Mouse (Mus musculus) stomach, postnatal 0 days (tissue): ENCODE data around the gene Cyb5b. TPM values are rescaled to one million over a fixed set of nuclear protein-coding genes. Genes with fewer than 3 reads are reported as not detected.
A peak's percentile ranks its signal among the peaks of the same experiment; 100 is the strongest.
"Not testable (repeated sequence)": the region's sequence is repeated elsewhere in the genome, so short reads cannot be mapped to it uniquely, and the experiment has no call there.

Experiments
- ATAC-seq: fragments of 200-750 bp; cut with Nextera tagmentation; 2 replicates; pipeline ENCODE4 v1.8.0; 2017; ENCODE audit not compliant: low FRiP score, low TSS enrichment
- DNase-seq: peaks from one replicate; pipeline ENCODE4 v3.0.0-alpha.2; 2016; ENCODE audit warnings: low spot score
- H3K27ac ChIP-seq: fragments of 300-500 bp; sonication (generic); replicated peaks from 2 replicates; pipeline ENCODE4 v1.5.1; 2014; ENCODE audit warnings: mild to moderate bottlenecking, control low read depth
- H3K27me3 ChIP-seq: fragments of 300-500 bp; sonication (generic); 2 replicates; pipeline ENCODE4 v1.6.1; 2014; ENCODE audit warnings: low read length; ENCODE audit not compliant: control insufficient read depth, insufficient read depth
- H3K36me3 ChIP-seq: fragments of 300-500 bp; sonication (generic); 2 replicates; pipeline ENCODE4 v1.6.1; 2014; ENCODE audit warnings: low read length, mixed read lengths; ENCODE audit not compliant: control insufficient read depth, insufficient read depth
- H3K4me1 ChIP-seq: fragments of 300-500 bp; sonication (generic); replicated peaks from 2 replicates; pipeline ENCODE4 v1.6.1; 2014; ENCODE audit warnings: antibody characterized with exemption; ENCODE audit not compliant: control insufficient read depth, insufficient read depth
- H3K4me2 ChIP-seq: fragments of 300-500 bp; sonication (generic); replicated peaks from 2 replicates; pipeline ENCODE4 v1.6.1; 2014; ENCODE audit warnings: low read depth, mild to moderate bottlenecking, control low read depth, moderate library complexity
- H3K4me3 ChIP-seq: fragments of 300-500 bp; sonication (generic); 2 replicates; pipeline ENCODE4 v1.5.1; 2014; ENCODE audit warnings: low read depth, low read length, control low read depth
- H3K9ac ChIP-seq: fragments of 300-500 bp; sonication (generic); 2 replicates; pipeline ENCODE4 v1.6.1; 2014; ENCODE audit warnings: mild to moderate bottlenecking, low read length, control low read depth, mixed read lengths
- H3K9me3 ChIP-seq: fragments of 300-500 bp; sonication (generic); 2 replicates; pipeline ENCODE4 v1.6.1; 2016; ENCODE audit warnings: low read length; ENCODE audit not compliant: control insufficient read depth
- CTCF ChIP-seq: IDR thresholded peaks from 2 replicates; pipeline ENCODE4 v1.5.1; 2016; ENCODE audit warnings: antibody characterized with exemption, low read depth, mild to moderate bottlenecking, moderate library complexity
- EP300 ChIP-seq: optimal IDR thresholded peaks from 2 replicates; pipeline ENCODE3; 2016; ENCODE audit warnings: antibody characterized with exemption
- WGBS: fragments of 180-500 bp; shearing (Covaris S2); extraction: QIAGEN DNeasy Blood & Tissue Kit; methylation state at CpG from one replicate; pipeline ENCODE4 v1.1.7; 2014; 5-methylcytosine and 5-hydroxymethylcytosine counted together
- polyA plus RNA-seq: library from polyadenylated mRNA; unstranded; fragments of >200 nt; fragmentation: Nextera tagmentation; extraction: Ambion mirVana; gene quantifications from 2 replicates; pipeline ENCODE4 v1.2.1, GENCODE M21; 2015

Gene Cyb5b
- polyA plus RNA-seq: 52.6 and 52.9 TPM in 2 replicates

DNA sequence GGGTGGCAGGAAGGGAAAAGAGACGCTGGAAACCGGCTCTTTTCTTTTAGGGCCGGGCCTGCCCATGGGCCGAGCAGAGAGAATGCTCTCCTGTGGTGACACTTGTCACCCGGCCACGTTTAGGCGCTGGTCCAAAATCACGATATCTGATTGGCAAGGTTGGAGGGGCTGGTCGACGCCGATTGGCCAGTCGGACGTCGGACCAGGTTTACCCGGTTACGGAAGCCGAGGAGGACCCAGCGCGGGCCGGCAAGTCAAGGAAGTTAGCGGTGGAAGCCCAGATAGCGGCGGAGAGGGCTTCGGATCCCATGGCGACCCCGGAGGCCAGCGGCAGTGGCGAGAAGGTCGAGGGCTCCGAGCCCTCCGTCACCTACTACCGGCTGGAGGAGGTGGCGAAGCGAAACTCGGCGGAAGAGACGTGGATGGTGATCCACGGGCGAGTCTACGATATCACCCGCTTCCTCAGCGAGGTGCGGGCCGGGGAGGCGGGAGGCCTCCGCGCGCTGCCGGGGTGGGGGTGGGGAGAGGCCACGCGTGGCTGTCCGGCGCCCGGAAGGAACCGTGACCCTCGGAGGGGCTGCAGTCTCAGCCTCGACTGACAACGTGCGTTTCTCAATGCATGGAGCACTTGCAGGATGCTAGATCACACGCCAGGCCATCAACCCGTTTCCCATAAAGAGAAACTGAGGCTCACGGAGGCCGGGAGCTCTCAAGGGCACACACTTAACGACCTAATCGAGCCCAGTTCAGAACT lies at the start of gene Cyb5b:
Gene Cyb5b, plus strand, starts transcription at position 237 of the 754 bp plus-strand sequence.
- TF ChIP-seq EP300 (peak; percentile 25), CTCF (0 out of 2 replicates have a peak, but pooled peaks have one; percentile 2)
- Histone ChIP-seq H3K4me2 (peak within 1 kb of the TSS; percentile 87), H3K27ac (peak within 1 kb of the TSS; percentile 88), H3K9me3 (no peaks in the 10 kb centered on the region), H3K4me3 (peak within 1 kb of the TSS; percentile 87), H3K27me3 (no peaks in the 10 kb centered on the region), H3K9ac (peak within 1 kb of the TSS; percentile 90), H3K36me3 (peaks cover 3% of the 10 kb centered on the region; the same call in 1 of the 2 replicates), H3K4me1 (0 out of 2 replicates have a peak, but pooled peaks cover 3% of the 10 kb centered on the region)
- 1% methylated on average over 64 of the region's 65 CpGs for WGBS
- DNase-seq (peak; percentile 95), ATAC-seq (peak; percentile 94)

DNA sequence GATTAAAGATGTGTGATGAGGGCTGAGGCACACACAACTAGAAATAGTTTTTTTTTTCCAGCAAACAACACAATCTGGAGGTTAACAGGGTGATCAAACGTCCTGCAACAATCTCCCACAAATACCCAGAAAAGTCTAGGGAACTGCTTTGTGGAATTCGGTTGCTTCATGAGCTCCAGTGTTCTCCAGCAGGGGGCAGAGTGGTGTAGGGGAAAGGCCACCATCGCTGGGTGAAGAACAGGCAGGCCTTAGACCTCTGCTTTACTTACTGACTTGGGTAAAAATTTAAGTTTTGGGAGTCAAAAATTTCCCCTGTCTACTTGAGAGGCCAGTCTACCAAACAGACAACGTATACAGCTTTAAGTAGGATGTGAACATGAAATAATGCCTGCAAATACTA lies 45.9 kb upstream of the Cyb5b start:
- Histone ChIP-seq H3K36me3 (no peaks in the 10 kb centered on the region), H3K27ac (no peak overlapping the region), H3K27me3 (no peaks in the 10 kb centered on the region), H3K9me3 (no peaks in the 10 kb centered on the region), H3K4me2 (no peak overlapping the region), H3K4me3 (no peak overlapping the region), H3K9ac (no peak overlapping the region), H3K4me1 (no peaks in the 10 kb centered on the region)
- ATAC-seq (peak; percentile 40; the same call in 1 of the 2 replicates), DNase-seq (peak; percentile 82)
- TF ChIP-seq CTCF (peak; percentile 90), EP300 (no peak)
- WGBS: 11% methylated on average over 4 of the region's 4 CpGs

DNA sequence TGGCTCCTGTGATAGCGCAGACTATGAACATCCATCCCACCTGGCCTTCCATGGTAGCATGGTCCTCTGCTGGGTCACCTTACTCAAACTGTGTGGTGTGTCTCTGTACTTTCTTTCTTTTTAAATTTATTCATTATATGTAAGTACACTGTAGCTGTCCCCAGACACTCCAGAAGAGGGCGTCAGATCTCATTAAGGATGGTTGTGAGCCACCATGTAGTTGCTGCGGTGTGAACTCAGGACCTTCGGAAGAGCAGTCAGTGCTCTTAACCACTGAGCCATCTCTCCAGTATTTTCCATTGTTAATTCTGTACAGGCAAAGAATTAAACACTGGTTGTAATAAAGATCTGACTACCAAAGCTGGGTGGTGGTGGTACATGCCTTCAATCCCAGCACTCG lies 42.4 kb upstream of the Cyb5b start:
- ATAC-seq, H3K36me3 ChIP-seq: not testable (repeated sequence)
- 94% methylated on average over 5 of the region's 5 CpGs for WGBS

DNA sequence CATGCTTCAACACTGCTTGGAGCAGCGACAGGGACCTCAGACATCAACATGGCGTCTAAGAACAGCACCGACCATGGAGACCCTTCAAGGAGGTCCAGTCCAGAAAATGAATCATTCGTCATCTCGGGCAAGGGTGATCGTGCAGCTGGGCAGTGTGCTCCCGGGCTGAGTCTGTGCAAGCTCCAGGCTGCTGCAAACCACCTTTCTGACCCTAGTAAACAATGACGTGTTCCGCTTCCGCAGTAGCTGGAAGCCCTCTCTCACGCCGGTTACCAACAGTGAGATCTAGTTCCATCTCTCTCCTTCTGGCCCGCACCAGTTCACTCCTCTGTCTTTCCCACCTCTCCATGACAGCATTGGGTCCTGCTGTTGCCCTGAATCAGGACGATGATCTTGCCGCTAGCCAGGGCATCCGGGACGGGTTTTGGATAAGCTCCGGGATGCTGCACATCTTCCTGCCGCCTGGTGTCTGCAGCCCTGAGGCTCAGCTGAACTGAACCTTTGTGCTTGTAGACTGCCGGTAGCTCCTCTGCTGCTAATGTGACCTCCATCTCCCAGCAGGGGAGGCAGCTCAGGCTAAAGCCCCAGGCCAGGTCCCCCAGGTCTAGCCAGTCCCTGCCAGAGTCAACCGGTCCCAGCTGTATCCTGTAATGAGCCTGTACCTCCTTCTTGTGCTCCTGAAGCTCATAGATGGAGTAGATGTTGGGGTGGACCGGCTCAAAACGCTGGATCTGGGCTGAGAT lies 41.3 kb upstream of the Cyb5b start:
- no peak overlapping the region; the same call in 1 of the 2 replicates for H3K4me3 ChIP-seq
- no peaks in the 10 kb centered on the region for H3K9me3 ChIP-seq
- TF ChIP-seq EP300: no peak
- TF ChIP-seq CTCF: peak; percentile 4; the same call in 1 of the 2 replicates
- H3K4me2 ChIP-seq: peak overlapping the region; percentile 42
- no peak for DNase-seq
- H3K27ac ChIP-seq: no peak overlapping the region; the same call in 1 of the 2 replicates
- H3K4me1 ChIP-seq: no peaks in the 10 kb centered on the region
- H3K9ac ChIP-seq: peak overlapping the region; percentile 53
- H3K27me3 ChIP-seq: no peaks in the 10 kb centered on the region
- 49% methylated on average over 23 of the region's 23 CpGs for WGBS
- no peaks in the 10 kb centered on the region for H3K36me3 ChIP-seq
- ATAC-seq: peak; percentile 69

More for the DNA sequence above, 42.4 kb upstream of the Cyb5b start:
- H3K4me3 ChIP-seq, H3K4me2 ChIP-seq, H3K27ac ChIP-seq, H3K9me3 ChIP-seq, H3K9ac ChIP-seq, H3K4me1 ChIP-seq, DNase-seq, H3K27me3 ChIP-seq: not testable (repeated sequence)

DNA sequence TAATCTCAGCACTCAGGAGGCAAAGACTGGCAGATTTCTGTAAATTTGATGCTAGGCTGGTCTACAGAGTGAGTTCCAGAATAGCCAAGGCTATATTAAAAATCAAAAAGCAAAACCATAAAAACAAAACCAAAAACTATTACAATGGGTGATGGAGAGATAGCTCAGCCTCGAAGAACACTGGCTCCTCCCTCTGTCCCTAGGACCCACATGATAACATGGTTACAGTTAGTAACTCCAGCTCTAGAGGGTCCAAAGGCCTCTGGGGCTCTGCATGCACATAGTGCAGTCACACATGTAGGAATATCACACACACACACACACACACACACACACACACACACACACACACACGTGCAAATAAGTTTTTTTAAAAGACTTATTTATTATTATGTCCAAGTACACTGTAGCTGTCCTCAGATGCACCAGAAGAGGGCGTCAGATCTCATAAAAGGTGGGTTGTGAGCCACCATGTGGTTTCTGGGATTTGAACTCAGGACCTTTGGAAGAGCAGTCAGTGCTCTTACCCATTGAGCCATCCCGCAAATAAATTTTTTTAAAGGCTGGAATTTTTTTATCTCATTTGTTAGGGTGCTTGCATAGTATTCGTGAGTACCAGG lies 40.5 kb upstream of the Cyb5b start:
- DNase-seq: no peak
- Histone ChIP-seq H3K36me3 (no peaks in the 10 kb centered on the region), H3K4me3 (no peak overlapping the region), H3K27me3 (no peaks in the 10 kb centered on the region), H3K27ac (no peak overlapping the region), H3K4me1 (no peaks in the 10 kb centered on the region), H3K9ac (no peak overlapping the region), H3K4me2 (no peak overlapping the region), H3K9me3 (no peaks in the 10 kb centered on the region)
- ATAC-seq: no peak
- TF ChIP-seq EP300 (no peak), CTCF (peak; percentile 34)
- 85% methylated on average over 5 of the region's 5 CpGs for WGBS
